Mouse (Mus musculus) ES-Bruce4 (cell line): ENCODE measurements around the gene Dhdds. TPM values are rescaled to one million over a fixed set of nuclear protein-coding genes. Genes with fewer than 3 reads are reported as not detected.
"Not testable (repeated sequence)": the region's sequence is repeated elsewhere in the genome, so short reads cannot be mapped to it uniquely, and the experiment has no call there.

Experiments
- H3K27ac ChIP-seq: 2 replicates; pipeline ENCODE4 v1.5.1; 2012; ENCODE audit warnings: low read length, inconsistent platforms; ENCODE audit not compliant: insufficient read depth
- H3K27me3 ChIP-seq: 2 replicates; pipeline ENCODE4 v1.6.1; 2012; ENCODE audit warnings: mild to moderate bottlenecking, low read length, inconsistent platforms; ENCODE audit not compliant: control insufficient read depth, poor library complexity, insufficient read depth, severe bottlenecking
- H3K36me3 ChIP-seq: 2 replicates; pipeline ENCODE4 v1.6.1; 2012; ENCODE audit warnings: inconsistent platforms, mild to moderate bottlenecking, low read length, moderate library complexity; ENCODE audit not compliant: control insufficient read depth, poor library complexity, insufficient read depth, severe bottlenecking
- H3K4me1 ChIP-seq: one replicate; pipeline ENCODE4 v1.8.1; 2011; ENCODE audit warnings: low read length; ENCODE audit not compliant: control insufficient read depth, insufficient read depth
- H3K4me3 ChIP-seq: 2 replicates; pipeline ENCODE4 v1.5.1; 2011; ENCODE audit warnings: low read depth, mild to moderate bottlenecking, low read length
- H3K9ac ChIP-seq: 2 replicates; pipeline ENCODE4 v1.6.1; 2012; ENCODE audit warnings: low read depth, mild to moderate bottlenecking, inconsistent platforms; ENCODE audit not compliant: poor library complexity, severe bottlenecking
- H3K9me3 ChIP-seq: replicated peaks from 2 replicates; pipeline ENCODE4 v1.6.1; 2012; ENCODE audit warnings: mild to moderate bottlenecking, low read length, inconsistent platforms; ENCODE audit not compliant: control insufficient read depth, poor library complexity, insufficient read depth, severe bottlenecking
- CTCF ChIP-seq: IDR thresholded peaks from one replicate; pipeline ENCODE4 v1.8.1; 2011; ENCODE audit warnings: low read depth, low read length
- EP300 ChIP-seq: IDR thresholded peaks from 2 replicates; pipeline ENCODE4 v1.6.1; 2011; ENCODE audit warnings: low read depth, low read length; ENCODE audit not compliant: insufficient read depth
- POLR2A ChIP-seq: IDR thresholded peaks from one replicate; pipeline ENCODE4 v1.8.1; 2011; ENCODE audit warnings: low read length; ENCODE audit not compliant: insufficient read depth
- polyA plus RNA-seq: library from polyadenylated mRNA; stranded (reverse); fragments of >200 nt; gene quantifications from 2 replicates; pipeline ENCODE4 v1.2.4, GENCODE M21; 2011; ENCODE audit warnings: low read depth; ENCODE audit not compliant: missing spikeins, insufficient read depth, insufficient read length

The Dhdds gene
- polyA plus RNA-seq, 1 experiment: 18.5 TPM

DNA sequence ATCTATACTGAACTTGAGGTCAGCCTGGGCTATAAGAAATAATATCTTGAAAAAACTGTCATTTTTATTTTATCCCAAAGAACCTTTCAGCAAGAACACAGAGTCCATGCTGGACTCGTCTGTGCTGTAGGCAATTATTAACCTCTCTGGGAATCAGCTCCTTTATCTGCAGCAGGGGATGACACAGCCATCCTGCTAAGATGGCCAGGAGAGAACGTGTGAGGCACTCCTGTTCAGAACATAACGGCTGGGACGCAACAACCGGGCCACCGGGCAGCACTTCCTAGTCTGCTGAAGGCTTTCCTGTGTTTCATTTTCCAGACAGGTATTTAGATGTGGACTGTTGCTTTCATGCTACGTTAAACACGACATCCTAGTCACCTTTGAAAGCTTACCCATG, 6.0 kb downstream of the Dhdds start:
- H3K36me3 ChIP-seq: peaks cover 16% of the 10 kb centered on the region

DNA sequence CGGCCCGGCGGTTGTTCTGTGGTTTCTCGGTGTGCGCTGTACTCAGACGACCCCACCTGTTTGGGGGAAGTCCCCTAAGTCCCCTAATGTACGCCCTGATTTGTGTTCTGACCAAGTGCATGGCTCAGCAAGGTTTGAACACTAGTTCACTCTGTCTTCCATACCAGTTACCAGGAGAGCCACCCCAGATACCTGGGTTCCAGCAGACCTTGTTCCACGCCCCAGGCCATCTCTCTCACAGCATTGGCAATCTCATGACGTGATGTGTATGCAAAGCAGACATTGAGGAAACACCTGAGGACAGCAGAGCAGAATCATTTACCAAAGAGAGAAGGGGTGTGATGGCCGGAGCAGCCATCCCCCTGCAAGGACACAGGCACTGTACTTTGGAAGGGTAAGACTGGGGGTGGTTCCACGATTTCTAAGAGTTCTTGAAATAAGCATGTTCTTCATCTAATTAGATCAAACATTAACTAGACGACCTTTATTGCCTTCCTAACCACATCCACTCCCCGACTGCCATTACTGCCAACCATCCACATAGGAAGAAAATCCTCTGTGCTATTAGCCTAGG, 9.5 kb downstream of the Dhdds start:
- Histone ChIP-seq H3K36me3 (peaks cover 13% of the 10 kb centered on the region), H3K4me1 (no peaks in the 10 kb centered on the region), H3K27me3 (no peaks in the 10 kb centered on the region), H3K9me3 (no peaks in the 10 kb centered on the region), H3K4me3 (no peak overlapping the region), H3K9ac (no peak overlapping the region), H3K27ac (no peak overlapping the region)
- no peak for TF ChIP-seq POLR2A
- TF ChIP-seq EP300: no peak
- no peak for TF ChIP-seq CTCF

More for the DNA sequence above, 6.0 kb downstream of the Dhdds start:
- Histone ChIP-seq H3K27ac (no peak overlapping the region), H3K9ac (no peak overlapping the region), H3K4me1 (no peaks in the 10 kb centered on the region), H3K9me3 (no peaks in the 10 kb centered on the region), H3K27me3 (no peaks in the 10 kb centered on the region), H3K4me3 (no peak overlapping the region)
- TF ChIP-seq CTCF (no peak), EP300 (no peak), POLR2A (no peak)

DNA sequence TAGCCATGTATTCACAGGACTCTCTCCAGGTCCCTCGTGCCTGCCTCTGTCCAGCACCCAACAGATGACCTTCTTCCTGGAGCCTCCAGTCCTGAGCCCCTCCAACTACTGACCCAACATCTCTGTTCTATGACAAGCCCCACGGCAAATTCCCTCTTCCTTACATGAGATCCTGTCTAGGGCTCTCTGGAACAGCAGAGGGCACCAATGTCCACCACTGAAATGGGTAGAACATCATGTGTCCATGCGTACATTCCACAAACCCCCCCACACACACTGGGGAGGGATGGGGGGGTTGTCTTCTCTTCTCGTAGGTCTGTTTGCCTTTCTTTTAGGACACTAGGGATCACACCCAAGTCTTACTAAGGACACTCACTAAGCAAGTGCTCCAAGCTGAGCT, 10.7 kb downstream of the Dhdds start:
- TF ChIP-seq POLR2A: no peak
- TF ChIP-seq EP300: no peak
- TF ChIP-seq CTCF: peak; percentile 11
- H3K4me1 ChIP-seq: no peaks in the 10 kb centered on the region
- H3K27me3 ChIP-seq: no peaks in the 10 kb centered on the region
- H3K36me3 ChIP-seq: peaks cover 13% of the 10 kb centered on the region
- H3K27ac ChIP-seq: no peak overlapping the region
- H3K9ac ChIP-seq: no peak overlapping the region
- no peak overlapping the region for H3K4me3 ChIP-seq
- no peaks in the 10 kb centered on the region for H3K9me3 ChIP-seq

DNA sequence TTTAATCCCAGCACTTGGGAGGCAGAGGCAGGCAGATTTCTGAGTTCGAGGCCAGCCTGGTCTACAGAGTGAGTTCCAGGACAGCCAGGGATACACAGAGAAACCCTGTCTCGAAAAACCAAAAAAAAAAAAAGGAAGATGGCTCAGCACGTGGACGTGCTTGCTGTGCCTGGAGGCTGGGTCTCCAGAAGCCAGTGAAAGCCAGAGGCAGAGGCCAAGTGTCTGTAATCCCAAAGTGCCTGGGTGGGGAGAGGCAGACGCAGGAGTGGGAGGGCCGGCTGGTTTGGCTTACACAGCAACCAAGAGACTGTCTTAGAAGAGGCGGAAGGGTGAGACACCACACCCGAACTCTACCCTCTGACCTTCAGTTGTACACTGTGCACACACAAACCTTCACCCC, 12.4 kb downstream of the Dhdds start:
- not testable (repeated sequence) for H3K9me3 ChIP-seq, H3K27me3 ChIP-seq, H3K4me3 ChIP-seq, H3K4me1 ChIP-seq, H3K27ac ChIP-seq, H3K9ac ChIP-seq
- H3K36me3 ChIP-seq: peaks cover 14% of the 10 kb centered on the region

DNA sequence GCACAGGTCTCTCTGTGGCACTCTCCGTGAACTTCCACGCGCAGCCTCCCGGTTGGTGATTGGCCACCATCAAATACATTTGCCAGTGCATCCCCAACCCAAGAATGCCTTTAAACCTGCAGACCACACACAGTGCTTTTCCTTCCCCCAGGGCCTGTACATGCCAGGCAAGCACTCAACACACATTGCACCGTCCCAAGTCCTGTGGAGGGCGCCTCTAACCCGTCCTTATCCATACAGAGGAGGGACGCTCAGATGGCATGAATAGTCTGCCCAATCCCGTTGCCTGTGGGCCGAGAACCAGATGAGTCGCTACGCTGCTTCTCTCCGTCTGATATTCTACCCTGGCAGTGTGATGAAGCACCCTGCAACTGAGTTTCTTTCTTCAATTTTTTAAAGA, 17.8 kb downstream of the Dhdds start:
- H3K4me3 ChIP-seq: no peak overlapping the region
- no peak overlapping the region for H3K9ac ChIP-seq
- H3K4me1 ChIP-seq: no peaks in the 10 kb centered on the region
- H3K27me3 ChIP-seq: no peaks in the 10 kb centered on the region
- H3K36me3 ChIP-seq: peaks cover 13% of the 10 kb centered on the region
- TF ChIP-seq POLR2A: no peak
- TF ChIP-seq EP300: no peak
- peak; percentile 12 for TF ChIP-seq CTCF
- H3K9me3 ChIP-seq: no peaks in the 10 kb centered on the region
- H3K27ac ChIP-seq: no peak overlapping the region

DNA sequence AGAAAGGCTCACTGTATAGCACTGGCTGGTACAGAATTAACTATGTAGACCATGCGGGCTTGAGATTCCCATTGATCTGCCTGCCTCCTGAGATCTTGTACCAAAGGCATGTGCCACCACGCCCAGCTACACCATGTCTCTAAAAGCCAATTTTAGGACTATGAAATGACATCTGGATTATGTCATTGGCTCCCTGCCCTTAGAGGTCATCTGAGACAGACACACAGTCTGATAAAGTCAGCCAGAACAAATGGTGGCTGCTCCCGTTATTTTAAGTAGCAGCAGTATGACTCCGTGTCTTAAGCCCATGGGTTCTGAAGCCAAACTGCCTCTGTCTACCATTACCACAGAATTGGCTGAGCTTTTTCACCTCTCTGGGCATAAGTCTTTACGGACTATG, 20.2 kb downstream of the Dhdds start:
- Histone ChIP-seq H3K9me3 (no peaks in the 10 kb centered on the region), H3K9ac (no peak overlapping the region), H3K4me1 (no peaks in the 10 kb centered on the region), H3K27ac (no peak overlapping the region), H3K27me3 (no peaks in the 10 kb centered on the region), H3K36me3 (peaks cover 16% of the 10 kb centered on the region), H3K4me3 (no peak overlapping the region)
- no peak for TF ChIP-seq POLR2A
- no peak for TF ChIP-seq EP300
- no peak for TF ChIP-seq CTCF

DNA sequence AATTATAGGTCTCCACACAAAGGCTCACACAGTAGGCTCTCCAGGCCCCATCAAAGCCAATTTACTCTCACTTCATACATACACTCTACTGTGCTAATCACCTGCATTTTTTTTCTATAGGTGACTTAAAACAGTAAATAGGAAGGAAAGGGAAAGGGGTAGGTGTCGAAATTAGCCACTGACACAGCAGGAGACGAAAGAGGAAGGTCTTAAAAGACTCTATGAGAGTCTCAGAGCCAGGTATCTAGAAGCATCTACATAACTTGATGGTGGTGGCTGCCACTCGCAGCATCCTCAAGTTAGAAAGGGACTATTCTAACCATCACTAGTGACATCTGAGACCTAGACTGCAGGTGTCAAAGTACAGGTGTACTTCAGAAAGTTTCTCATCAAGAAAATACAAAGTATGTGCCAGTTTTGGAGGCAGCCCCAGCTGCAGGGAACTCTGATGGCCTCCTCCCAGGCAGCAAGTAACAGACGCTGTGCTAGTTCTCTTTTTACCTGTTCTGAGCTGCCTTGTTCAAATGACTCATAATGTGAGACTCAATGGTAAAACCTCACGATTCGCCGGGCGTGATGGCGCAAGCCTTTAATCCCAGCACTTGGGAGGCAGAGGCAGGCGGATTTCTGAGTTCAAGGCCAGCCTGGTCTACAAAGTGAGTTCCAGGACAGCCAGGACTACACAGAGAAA, 22.6 kb downstream of the Dhdds start:
- TF ChIP-seq POLR2A: no peak
- no peak for TF ChIP-seq CTCF
- TF ChIP-seq EP300: no peak
- H3K36me3 ChIP-seq: peaks cover 14% of the 10 kb centered on the region
- H3K9ac ChIP-seq: no peak overlapping the region
- H3K27me3 ChIP-seq: no peaks in the 10 kb centered on the region
- no peaks in the 10 kb centered on the region for H3K9me3 ChIP-seq
- no peak overlapping the region for H3K27ac ChIP-seq
- no peaks in the 10 kb centered on the region for H3K4me1 ChIP-seq
- H3K4me3 ChIP-seq: no peak overlapping the region
